Mouse (Mus musculus): ENCODE measurements at regions not wholly inside any gene's neighbourhood (a gene's known extent, or its start where the extent isn't known, plus 50 kb on each side); places are given as distances from the start of the nearest gene placed in this dataset.

DNA sequence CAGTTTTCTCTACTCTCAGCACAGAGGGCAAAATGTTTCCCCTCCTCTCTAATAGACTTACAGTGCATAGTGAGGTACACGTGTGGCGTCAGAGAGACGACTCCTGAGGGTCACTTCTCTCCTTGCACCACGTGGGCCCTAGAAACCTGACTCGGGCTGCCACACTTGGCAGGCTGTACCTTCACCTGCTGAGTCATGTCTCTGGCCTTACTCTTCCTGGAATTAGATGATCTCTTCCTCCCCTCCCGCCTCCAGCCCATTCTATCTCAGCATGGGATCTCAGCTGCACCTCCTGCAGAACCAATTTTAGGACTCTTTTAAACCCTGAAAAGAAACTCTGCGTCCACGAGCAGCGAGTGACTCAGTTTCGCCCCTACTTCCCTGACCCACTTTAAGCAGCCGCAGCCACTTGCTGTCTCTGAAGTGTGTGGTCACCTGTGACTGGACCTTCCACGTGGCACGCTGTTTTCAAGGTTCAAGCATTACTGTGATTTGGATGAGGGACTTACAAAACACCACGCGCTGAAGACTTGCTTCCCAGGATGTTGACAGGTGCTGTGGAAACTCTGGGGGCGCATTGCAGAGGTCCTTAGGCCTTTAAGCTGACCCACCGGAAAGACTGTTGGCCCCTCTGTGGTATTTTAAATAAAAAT lies 125.2 kb downstream of the Ndufa10 start:
- ATAC-seq (ENCODE audit: insufficient number of reproducible peaks, low FRiP score, low TSS enrichment, low read depth) (no peak), DNase-seq (ENCODE audit: low spot score) (no peak)
- Histone ChIP-seq H3K4me3 (ENCODE audit: low read depth, low read length) (no peak overlapping the region), H3K4me2 (ENCODE audit: low read depth, severe bottlenecking) (no peak overlapping the region), H3K9me3 (ENCODE audit: control insufficient read depth, low read length) (no peaks in the 10 kb centered on the region), H3K9ac (ENCODE audit: low read length) (no peak overlapping the region), H3K36me3 (ENCODE audit: control insufficient read depth, insufficient read depth, low read length) (no peaks in the 10 kb centered on the region), H3K27ac (replicated peaks; ENCODE audit: low read depth, low read length) (no peak overlapping the region), H3K27me3 (ENCODE audit: control insufficient read depth, insufficient read depth, low read length) (no peaks in the 10 kb centered on the region), H3K4me1 (ENCODE audit: control insufficient read depth, insufficient read depth, low read length) (no peaks in the 10 kb centered on the region)
- 59% methylated on average over 17 of the region's 17 CpGs for WGBS

DNA sequence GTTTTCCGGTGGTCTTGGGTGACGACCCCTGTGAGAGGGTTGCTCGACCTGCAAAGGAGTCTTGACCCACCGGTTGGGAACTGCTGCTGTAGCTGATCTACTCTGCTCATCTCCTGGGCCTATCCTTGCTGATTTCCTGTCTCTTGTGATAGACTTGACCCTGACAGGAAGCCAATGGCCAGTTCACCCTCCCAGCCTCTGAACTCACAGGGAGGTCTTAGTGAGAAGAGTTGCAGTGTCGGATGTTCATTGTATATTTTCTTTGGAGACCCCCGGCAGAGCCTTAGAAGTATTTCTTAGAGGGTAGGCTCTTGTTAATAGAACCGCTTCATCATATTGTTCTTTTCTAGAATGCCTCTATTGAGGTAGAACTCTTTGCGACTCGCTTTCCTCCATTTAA lies 126.0 kb downstream of the Ndufa10 start:
- 89% methylated on average over 9 of the region's 9 CpGs for WGBS
- ATAC-seq (ENCODE audit: insufficient number of reproducible peaks, low FRiP score, low TSS enrichment, low read depth) (no peak), DNase-seq (ENCODE audit: low spot score) (no peak)

GRCm38 (mm10) chr1:92343768-92344167 lies 129.9 kb downstream of the Ndufa10 start:
- Histone ChIP-seq H3K27ac (replicated peaks; ENCODE audit: low read depth, low read length) (no peak overlapping the region), H3K36me3 (ENCODE audit: control insufficient read depth, insufficient read depth, low read length) (no peaks in the 10 kb centered on the region), H3K4me1 (ENCODE audit: control insufficient read depth, insufficient read depth, low read length) (no peaks in the 10 kb centered on the region), H3K27me3 (ENCODE audit: control insufficient read depth, insufficient read depth, low read length) (no peaks in the 10 kb centered on the region), H3K9ac (ENCODE audit: low read length) (no peak overlapping the region), H3K4me2 (ENCODE audit: low read depth, severe bottlenecking) (no peak overlapping the region), H3K4me3 (ENCODE audit: low read depth, low read length) (no peak overlapping the region), H3K9me3 (ENCODE audit: control insufficient read depth, low read length) (no peaks in the 10 kb centered on the region)
- no peak for ATAC-seq (ENCODE audit: insufficient number of reproducible peaks, low FRiP score, low TSS enrichment, low read depth)
- DNase-seq (ENCODE audit: low spot score): no peak
- 69% methylated on average over 2 of the region's 2 CpGs for WGBS

More for the DNA sequence above, 126.0 kb downstream of the Ndufa10 start:
- Histone ChIP-seq H3K27ac (replicated peaks; ENCODE audit: low read depth, low read length) (no peak overlapping the region), H3K9me3 (ENCODE audit: control insufficient read depth, low read length) (no peaks in the 10 kb centered on the region), H3K9ac (ENCODE audit: low read length) (no peak overlapping the region), H3K4me2 (ENCODE audit: low read depth, severe bottlenecking) (no peak overlapping the region), H3K4me3 (ENCODE audit: low read depth, low read length) (no peak overlapping the region), H3K27me3 (ENCODE audit: control insufficient read depth, insufficient read depth, low read length) (no peaks in the 10 kb centered on the region), H3K36me3 (ENCODE audit: control insufficient read depth, insufficient read depth, low read length) (no peaks in the 10 kb centered on the region), H3K4me1 (ENCODE audit: control insufficient read depth, insufficient read depth, low read length) (no peaks in the 10 kb centered on the region)

DNA sequence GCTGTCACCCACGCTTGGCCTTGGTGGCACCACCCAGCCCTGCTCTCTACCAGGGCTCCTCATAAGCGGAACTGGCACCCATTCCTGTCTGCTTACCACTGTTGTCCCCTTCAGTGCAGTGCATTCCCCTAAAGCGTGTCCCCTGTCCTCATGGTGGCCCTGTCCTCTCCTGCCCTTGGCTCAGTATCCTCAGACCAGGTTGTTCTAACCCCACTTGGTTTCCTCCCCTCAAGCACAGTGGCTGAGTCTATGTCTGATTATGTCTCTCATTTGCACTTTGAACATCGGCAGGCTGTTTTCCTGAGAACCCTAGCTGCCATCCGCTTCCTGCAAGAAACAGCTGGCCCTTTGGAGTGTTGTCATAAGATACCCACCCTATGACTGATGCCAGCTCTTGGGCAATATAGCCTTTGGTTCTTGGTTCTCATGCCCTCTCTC lies 130.5 kb downstream of the Ndufa10 start:
- Histone ChIP-seq H3K9me3 (ENCODE audit: control insufficient read depth, low read length) (no peaks in the 10 kb centered on the region), H3K27me3 (ENCODE audit: control insufficient read depth, insufficient read depth, low read length) (no peaks in the 10 kb centered on the region), H3K27ac (replicated peaks; ENCODE audit: low read depth, low read length) (no peak overlapping the region), H3K4me3 (ENCODE audit: low read depth, low read length) (no peak overlapping the region), H3K4me2 (ENCODE audit: low read depth, severe bottlenecking) (no peak overlapping the region), H3K4me1 (ENCODE audit: control insufficient read depth, insufficient read depth, low read length) (no peaks in the 10 kb centered on the region), H3K9ac (ENCODE audit: low read length) (no peak overlapping the region), H3K36me3 (ENCODE audit: control insufficient read depth, insufficient read depth, low read length) (no peaks in the 10 kb centered on the region)
- DNase-seq (ENCODE audit: low spot score) (no peak), ATAC-seq (ENCODE audit: insufficient number of reproducible peaks, low FRiP score, low TSS enrichment, low read depth) (no peak)
- 88% methylated on average over 5 of the region's 5 CpGs for WGBS

DNA sequence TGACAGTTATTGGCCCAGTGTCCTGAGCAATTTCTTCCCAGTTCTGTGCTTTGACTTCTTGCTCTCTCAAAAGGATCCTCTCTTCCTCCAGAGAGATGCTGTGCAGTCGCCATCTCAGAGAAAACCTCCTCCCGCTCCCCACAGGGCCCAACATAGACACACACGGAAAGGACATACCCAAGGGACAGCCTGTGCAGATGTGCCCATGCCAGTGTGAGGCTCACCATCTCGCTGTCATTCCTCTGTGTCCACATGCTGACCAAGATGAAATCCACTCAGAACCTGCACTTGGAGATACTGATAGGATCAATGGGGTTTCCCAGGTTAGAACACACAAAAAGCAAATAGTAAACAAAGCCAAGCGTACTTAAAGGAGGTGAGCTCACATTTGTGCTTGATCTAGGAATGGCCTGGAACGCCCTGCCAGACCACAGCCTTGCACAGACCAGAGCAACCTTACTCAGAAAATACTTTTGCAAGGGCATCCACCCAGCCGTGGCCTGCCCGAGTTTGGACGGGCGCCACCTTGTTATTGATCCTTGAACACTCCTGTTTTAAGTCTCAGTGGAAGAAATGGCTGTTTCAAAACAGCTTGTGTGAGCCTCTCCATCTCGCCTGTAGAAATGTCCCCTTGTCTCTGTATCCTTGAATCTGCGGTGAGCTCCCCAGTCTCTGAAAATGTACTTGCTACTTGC lies 131.7 kb downstream of the Ndufa10 start:
- no peaks in the 10 kb centered on the region for H3K36me3 ChIP-seq (ENCODE audit: control insufficient read depth, insufficient read depth, low read length)
- 90% methylated on average over 12 of the region's 12 CpGs for WGBS
- H3K27me3 ChIP-seq (ENCODE audit: control insufficient read depth, insufficient read depth, low read length): no peaks in the 10 kb centered on the region
- no peak overlapping the region for H3K27ac ChIP-seq (replicated peaks; ENCODE audit: low read depth, low read length)
- H3K4me3 ChIP-seq (ENCODE audit: low read depth, low read length): no peak overlapping the region
- no peaks in the 10 kb centered on the region for H3K4me1 ChIP-seq (ENCODE audit: control insufficient read depth, insufficient read depth, low read length)
- DNase-seq (ENCODE audit: low spot score): no peak
- no peaks in the 10 kb centered on the region for H3K9me3 ChIP-seq (ENCODE audit: control insufficient read depth, low read length)
- ATAC-seq (ENCODE audit: insufficient number of reproducible peaks, low FRiP score, low TSS enrichment, low read depth): no peak
- H3K9ac ChIP-seq (ENCODE audit: low read length): no peak overlapping the region
- no peak overlapping the region for H3K4me2 ChIP-seq (ENCODE audit: low read depth, severe bottlenecking)

DNA sequence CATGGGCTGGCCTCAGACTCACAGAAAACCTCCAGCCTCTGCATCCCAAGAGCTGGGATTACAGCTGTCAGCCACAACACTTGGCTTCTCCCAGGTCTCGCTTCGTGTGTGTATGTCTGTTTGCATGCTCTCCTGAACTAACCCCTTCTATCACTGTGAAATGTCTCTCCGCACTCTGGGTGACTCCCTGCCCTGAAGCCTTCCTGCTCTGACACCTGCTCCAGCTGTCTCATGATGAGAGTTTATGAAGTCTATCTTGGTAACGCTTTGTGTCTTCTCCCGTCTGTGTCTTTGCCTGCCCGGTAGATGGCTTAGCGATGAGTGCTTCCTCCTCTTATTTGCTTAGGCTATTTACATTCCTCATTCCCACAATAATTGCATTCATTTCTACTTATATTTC lies 133.0 kb downstream of the Ndufa10 start:
- no peak overlapping the region for H3K27ac ChIP-seq (replicated peaks; ENCODE audit: low read depth, low read length)
- no peak overlapping the region for H3K4me2 ChIP-seq (ENCODE audit: low read depth, severe bottlenecking)
- 85% methylated on average over 7 of the region's 7 CpGs for WGBS
- no peaks in the 10 kb centered on the region for H3K36me3 ChIP-seq (ENCODE audit: control insufficient read depth, insufficient read depth, low read length)
- no peaks in the 10 kb centered on the region for H3K27me3 ChIP-seq (ENCODE audit: control insufficient read depth, insufficient read depth, low read length)
- no peak overlapping the region for H3K9ac ChIP-seq (ENCODE audit: low read length)
- H3K4me3 ChIP-seq (ENCODE audit: low read depth, low read length): no peak overlapping the region
- no peak for DNase-seq (ENCODE audit: low spot score)
- H3K9me3 ChIP-seq (ENCODE audit: control insufficient read depth, low read length): no peaks in the 10 kb centered on the region
- no peaks in the 10 kb centered on the region for H3K4me1 ChIP-seq (ENCODE audit: control insufficient read depth, insufficient read depth, low read length)
- ATAC-seq (ENCODE audit: insufficient number of reproducible peaks, low FRiP score, low TSS enrichment, low read depth): no peak

DNA sequence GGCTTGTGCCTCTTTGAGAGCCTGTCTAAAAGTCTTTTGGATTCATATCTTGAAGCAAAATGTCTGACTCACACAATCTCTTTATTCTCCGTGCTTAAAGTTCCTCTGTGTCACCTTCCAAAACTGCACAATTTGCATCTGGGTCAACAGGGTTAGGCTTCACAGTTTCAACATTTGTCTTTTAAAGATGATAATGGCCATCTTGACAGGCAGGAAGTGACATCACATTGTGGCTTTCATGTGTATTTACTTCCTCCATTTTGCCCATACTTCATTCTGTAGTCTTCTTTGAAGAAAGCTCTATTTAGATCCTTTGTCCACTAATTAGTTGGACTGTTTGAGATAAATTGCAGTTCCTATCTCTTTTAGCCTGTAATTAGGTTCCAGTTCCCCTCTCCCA lies 135.1 kb downstream of the Ndufa10 start:
- ATAC-seq (ENCODE audit: insufficient number of reproducible peaks, low FRiP score, low TSS enrichment, low read depth) (no peak), DNase-seq (ENCODE audit: low spot score) (no peak)
- Histone ChIP-seq H3K36me3 (ENCODE audit: control insufficient read depth, insufficient read depth, low read length) (no peaks in the 10 kb centered on the region), H3K4me2 (ENCODE audit: low read depth, severe bottlenecking) (no peak overlapping the region), H3K4me3 (ENCODE audit: low read depth, low read length) (no peak overlapping the region), H3K9me3 (ENCODE audit: control insufficient read depth, low read length) (no peaks in the 10 kb centered on the region), H3K4me1 (ENCODE audit: control insufficient read depth, insufficient read depth, low read length) (no peaks in the 10 kb centered on the region), H3K27me3 (ENCODE audit: control insufficient read depth, insufficient read depth, low read length) (no peaks in the 10 kb centered on the region), H3K9ac (ENCODE audit: low read length) (no peak overlapping the region), H3K27ac (replicated peaks; ENCODE audit: low read depth, low read length) (no peak overlapping the region)
- WGBS: 91% methylated on average over 1 of the region's 1 CpGs

GRCm38 (mm10) chr1:92337450-92337849 lies 136.2 kb downstream of the Ndufa10 start:
- Histone ChIP-seq H3K4me3 (ENCODE audit: low read depth, low read length) (no peak overlapping the region), H3K27me3 (ENCODE audit: control insufficient read depth, insufficient read depth, low read length) (no peaks in the 10 kb centered on the region), H3K9ac (ENCODE audit: low read length) (no peak overlapping the region), H3K9me3 (ENCODE audit: control insufficient read depth, low read length) (no peaks in the 10 kb centered on the region), H3K27ac (replicated peaks; ENCODE audit: low read depth, low read length) (no peak overlapping the region), H3K4me2 (ENCODE audit: low read depth, severe bottlenecking) (no peak overlapping the region), H3K36me3 (ENCODE audit: control insufficient read depth, insufficient read depth, low read length) (no peaks in the 10 kb centered on the region), H3K4me1 (ENCODE audit: control insufficient read depth, insufficient read depth, low read length) (no peaks in the 10 kb centered on the region)
- DNase-seq (ENCODE audit: low spot score) (peak; percentile 36), ATAC-seq (ENCODE audit: insufficient number of reproducible peaks, low FRiP score, low TSS enrichment, low read depth) (no peak)
- 29% methylated on average over 8 of the region's 8 CpGs for WGBS

DNA sequence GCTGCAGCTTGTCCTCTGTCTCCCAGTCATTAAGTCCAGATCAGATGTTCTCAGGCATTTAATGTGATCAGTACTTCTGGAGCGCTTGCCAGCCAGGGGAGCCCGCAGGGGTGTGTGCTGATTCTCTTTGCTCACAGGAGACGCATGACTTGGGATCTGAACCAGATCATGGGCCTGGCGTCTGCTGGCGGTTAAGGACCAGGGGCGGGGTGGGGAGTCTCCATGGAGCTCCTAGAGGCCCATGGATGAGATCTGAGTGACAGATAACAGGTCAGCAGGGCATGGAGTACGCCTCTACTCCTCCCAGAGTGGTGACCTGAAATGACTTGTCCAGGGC lies 136.7 kb upstream of the Hdac4 start:
- 64% methylated on average over 7 of the region's 7 CpGs for WGBS
- Histone ChIP-seq H3K27ac (replicated peaks; ENCODE audit: low read depth, low read length) (no peak overlapping the region), H3K4me3 (ENCODE audit: low read depth, low read length) (no peak overlapping the region), H3K9me3 (ENCODE audit: control insufficient read depth, low read length) (no peaks in the 10 kb centered on the region), H3K4me1 (ENCODE audit: control insufficient read depth, insufficient read depth, low read length) (no peaks in the 10 kb centered on the region), H3K36me3 (ENCODE audit: control insufficient read depth, insufficient read depth, low read length) (no peaks in the 10 kb centered on the region), H3K27me3 (ENCODE audit: control insufficient read depth, insufficient read depth, low read length) (no peaks in the 10 kb centered on the region), H3K4me2 (ENCODE audit: low read depth, severe bottlenecking) (no peak overlapping the region), H3K9ac (ENCODE audit: low read length) (no peak overlapping the region)
- DNase-seq (ENCODE audit: low spot score) (no peak), ATAC-seq (ENCODE audit: insufficient number of reproducible peaks, low FRiP score, low TSS enrichment, low read depth) (no peak)

Data from limb, embryonic 11.5 days (tissue).